Mouse (Mus musculus): ENCODE results near the gene Spns2. TPM values are rescaled to one million over a fixed set of nuclear protein-coding genes. Genes with fewer than 3 reads are reported as not detected.

Spns2 gene
- polyA plus RNA-seq, 1 experiment from 2014 or later, result 4.7 TPM

DNA sequence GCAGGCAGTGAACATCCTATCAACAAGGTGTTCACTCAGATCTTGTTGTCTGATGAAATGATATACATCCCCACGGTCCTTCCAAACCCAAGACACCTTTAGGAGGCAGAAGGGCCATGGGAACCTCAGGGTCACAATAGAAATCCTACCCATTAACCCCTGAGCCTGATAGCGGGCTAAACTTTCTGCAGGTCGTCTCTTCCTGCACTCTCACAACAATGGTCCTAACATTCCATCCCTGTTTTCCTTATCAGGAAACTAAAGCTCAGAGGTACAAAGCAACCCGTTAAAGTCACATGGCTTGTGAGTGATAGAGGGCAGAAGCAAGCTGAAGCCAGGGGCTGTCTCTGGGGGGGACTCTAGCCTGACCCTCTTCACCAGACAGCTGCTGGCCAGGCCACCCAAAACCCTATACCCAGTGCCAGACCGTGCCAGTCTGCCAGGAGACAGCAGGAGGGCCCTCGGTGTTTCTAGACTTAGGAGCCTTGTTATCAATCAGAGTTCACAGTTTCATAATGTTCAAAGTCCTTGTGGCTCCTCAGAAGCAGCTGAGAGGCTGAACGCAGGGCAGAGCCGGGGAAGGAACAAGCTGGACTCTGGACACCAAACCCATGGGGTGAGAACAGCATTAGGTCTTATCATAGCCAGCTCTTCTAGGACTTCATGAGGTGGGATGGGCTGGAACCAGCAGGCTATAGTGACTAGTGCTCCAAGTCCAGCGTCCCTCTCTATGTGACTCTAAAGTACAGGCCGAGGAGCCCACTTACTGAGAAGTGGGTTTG lies 14.5 kb upstream of the Spns2 start:
- ATAC-seq (ENCODE audit: low FRiP score) (no peak), DNase-seq (ENCODE audit: low spot score, missing footprints) (peak; percentile 64)
- H3K9me3 ChIP-seq (ENCODE audit: control insufficient read depth, low read length), result no peaks in the 10 kb centered on the region
- H3K4me3 ChIP-seq (ENCODE audit: low read depth, low read length), result no peak overlapping the region
- no peaks in the 10 kb centered on the region for H3K36me3 ChIP-seq (ENCODE audit: control insufficient read depth, insufficient read depth, low read length)
- H3K4me2 ChIP-seq, result no peak overlapping the region
- no peaks in the 10 kb centered on the region for H3K4me1 ChIP-seq (ENCODE audit: control insufficient read depth, insufficient read depth, low read length)
- 80% methylated on average over 10 of the region's 10 CpGs for WGBS
- H3K9ac ChIP-seq (ENCODE audit: low read length), result no peak overlapping the region
- H3K27ac ChIP-seq (ENCODE audit: low read depth, low read length), result no peak overlapping the region
- H3K27me3 ChIP-seq (ENCODE audit: control insufficient read depth, insufficient read depth, low read length), result no peaks in the 10 kb centered on the region

DNA sequence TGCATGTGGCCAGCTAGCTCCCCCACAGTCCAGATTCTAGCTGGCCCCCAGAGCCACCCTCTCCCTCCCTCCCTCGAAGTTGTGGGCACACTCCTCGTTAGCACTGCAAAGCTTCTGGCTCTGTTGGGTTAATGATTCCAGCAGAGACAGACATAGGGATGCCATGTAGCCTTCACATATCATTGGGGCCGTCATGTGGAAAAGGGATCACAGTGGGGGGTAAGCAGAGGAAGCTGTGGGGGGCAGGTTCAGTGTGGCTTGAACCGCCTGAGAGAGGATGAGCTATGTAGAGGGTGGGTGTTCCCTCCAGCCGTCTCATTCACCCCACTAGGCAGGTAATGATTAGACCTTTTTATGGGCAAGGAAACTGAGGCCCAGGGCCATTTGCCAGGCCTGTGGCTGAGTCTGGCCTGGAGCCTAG lies 13.8 kb upstream of the Spns2 start:
- H3K9me3 ChIP-seq (ENCODE audit: control insufficient read depth, low read length), result no peaks in the 10 kb centered on the region
- DNase-seq (ENCODE audit: low spot score, missing footprints) (peak; percentile 12), ATAC-seq (ENCODE audit: low FRiP score) (no peak)
- H3K9ac ChIP-seq (ENCODE audit: low read length), result no peak overlapping the region
- H3K4me2 ChIP-seq, result no peak overlapping the region
- no peaks in the 10 kb centered on the region for H3K4me1 ChIP-seq (ENCODE audit: control insufficient read depth, insufficient read depth, low read length)
- no peak overlapping the region for H3K4me3 ChIP-seq (ENCODE audit: low read depth, low read length)
- no peaks in the 10 kb centered on the region for H3K36me3 ChIP-seq (ENCODE audit: control insufficient read depth, insufficient read depth, low read length)
- no peaks in the 10 kb centered on the region for H3K27me3 ChIP-seq (ENCODE audit: control insufficient read depth, insufficient read depth, low read length)
- WGBS, result 32% methylated on average over 5 of the region's 5 CpGs
- H3K27ac ChIP-seq (ENCODE audit: low read depth, low read length), result no peak overlapping the region

DNA sequence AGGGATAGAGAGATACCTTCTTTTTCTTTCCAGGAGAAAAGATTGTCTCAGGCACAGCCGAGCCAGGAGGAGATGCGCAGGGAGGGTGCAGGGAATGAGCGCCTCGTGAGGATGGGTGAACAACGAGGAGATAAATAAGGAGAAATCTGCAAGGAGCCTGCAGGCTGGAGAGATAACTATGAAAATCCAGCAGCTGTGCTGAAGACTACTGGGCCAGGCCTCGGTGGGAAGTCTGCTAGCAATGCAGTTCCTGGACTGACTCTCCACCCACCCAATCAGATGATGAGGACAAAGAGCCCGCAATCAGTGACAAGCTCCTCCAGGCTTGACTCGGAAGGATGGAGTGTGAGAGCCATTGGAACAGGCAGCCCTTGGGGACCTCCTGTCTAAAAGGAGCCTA lies 12.5 kb upstream of the Spns2 start:
- WGBS, result 21% methylated on average over 8 of the region's 8 CpGs

DNA sequence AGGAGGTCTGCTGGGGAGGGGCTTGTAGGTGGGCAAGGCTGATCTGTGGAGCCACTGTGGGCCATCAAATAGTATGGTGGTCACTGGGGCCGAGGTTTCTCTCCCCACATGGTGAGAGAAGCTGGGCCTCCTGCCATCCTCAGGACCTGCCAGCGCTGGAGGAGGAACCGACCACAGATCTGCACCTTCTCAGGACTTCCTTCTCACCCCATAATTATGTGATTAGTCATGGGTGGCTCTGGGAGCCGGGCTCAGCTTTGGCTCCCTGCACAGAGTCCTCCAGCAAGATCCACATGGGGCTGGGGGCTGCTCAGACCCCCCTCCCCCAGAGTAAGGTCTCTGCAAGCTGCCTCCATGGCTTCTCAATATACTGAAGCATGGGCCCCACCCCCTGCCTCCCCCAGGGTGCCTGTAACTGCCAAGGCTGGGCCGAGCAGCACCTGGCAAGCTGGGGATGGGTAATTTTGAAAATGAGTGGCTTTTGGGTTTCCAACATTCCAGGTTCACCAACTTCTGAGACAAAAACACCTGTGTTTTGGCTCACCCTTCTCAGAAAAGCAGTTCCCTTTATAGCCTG lies 11.8 kb upstream of the Spns2 start:
- no peak overlapping the region for H3K9ac ChIP-seq (ENCODE audit: low read length)
- H3K36me3 ChIP-seq (ENCODE audit: control insufficient read depth, insufficient read depth, low read length), result no peaks in the 10 kb centered on the region
- no peak overlapping the region for H3K4me3 ChIP-seq (ENCODE audit: low read depth, low read length)
- H3K27ac ChIP-seq (ENCODE audit: low read depth, low read length), result no peak overlapping the region
- no peaks in the 10 kb centered on the region for H3K4me1 ChIP-seq (ENCODE audit: control insufficient read depth, insufficient read depth, low read length)
- 32% methylated on average over 5 of the region's 5 CpGs for WGBS
- H3K27me3 ChIP-seq (ENCODE audit: control insufficient read depth, insufficient read depth, low read length), result no peaks in the 10 kb centered on the region
- H3K4me2 ChIP-seq, result no peak overlapping the region
- H3K9me3 ChIP-seq (ENCODE audit: control insufficient read depth, low read length), result no peaks in the 10 kb centered on the region
- no peak for DNase-seq (ENCODE audit: low spot score, missing footprints)
- ATAC-seq (ENCODE audit: low FRiP score), result no peak

More for the DNA sequence above, 12.5 kb upstream of the Spns2 start:
- Histone ChIP-seq H3K27me3 (ENCODE audit: control insufficient read depth, insufficient read depth, low read length) (no peaks in the 10 kb centered on the region), H3K4me3 (ENCODE audit: low read depth, low read length) (no peak overlapping the region), H3K4me1 (ENCODE audit: control insufficient read depth, insufficient read depth, low read length) (no peaks in the 10 kb centered on the region), H3K4me2 (no peak overlapping the region), H3K36me3 (ENCODE audit: control insufficient read depth, insufficient read depth, low read length) (no peaks in the 10 kb centered on the region), H3K9me3 (ENCODE audit: control insufficient read depth, low read length) (no peaks in the 10 kb centered on the region), H3K27ac (ENCODE audit: low read depth, low read length) (no peak overlapping the region), H3K9ac (ENCODE audit: low read length) (no peak overlapping the region)
- no peak for ATAC-seq (ENCODE audit: low FRiP score)
- peak; percentile 84 for DNase-seq (ENCODE audit: low spot score, missing footprints)

DNA sequence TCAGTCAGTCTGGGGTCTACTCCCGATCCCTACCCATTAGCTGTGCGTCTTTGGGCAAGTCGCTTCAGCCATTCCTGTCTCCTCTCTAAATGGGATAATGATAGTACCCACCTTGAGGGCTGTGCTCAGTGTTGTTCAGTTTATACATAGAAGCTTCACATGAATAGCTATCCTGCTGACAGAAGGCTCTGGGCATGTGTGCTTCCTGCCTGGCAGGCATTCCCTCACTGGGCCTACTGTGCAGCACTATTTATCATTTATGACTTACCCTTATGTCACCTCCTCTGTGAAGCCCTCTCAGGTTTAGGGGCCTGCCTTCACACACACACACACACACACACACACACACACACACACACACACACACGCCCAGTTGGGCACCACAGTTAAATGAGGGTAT lies 10.4 kb upstream of the Spns2 start:
- WGBS, result 91% methylated on average over 4 of the region's 4 CpGs
- ATAC-seq (ENCODE audit: low FRiP score), result no peak
- no peaks in the 10 kb centered on the region for H3K9me3 ChIP-seq (ENCODE audit: control insufficient read depth, low read length)
- H3K27me3 ChIP-seq (ENCODE audit: control insufficient read depth, insufficient read depth, low read length), result no peaks in the 10 kb centered on the region
- no peak for DNase-seq (ENCODE audit: low spot score, missing footprints)
- no peaks in the 10 kb centered on the region for H3K4me1 ChIP-seq (ENCODE audit: control insufficient read depth, insufficient read depth, low read length)
- no peak overlapping the region for H3K4me2 ChIP-seq
- H3K4me3 ChIP-seq (ENCODE audit: low read depth, low read length), result no peak overlapping the region
- no peak overlapping the region for H3K9ac ChIP-seq (ENCODE audit: low read length)
- no peak overlapping the region for H3K27ac ChIP-seq (ENCODE audit: low read depth, low read length)
- no peaks in the 10 kb centered on the region for H3K36me3 ChIP-seq (ENCODE audit: control insufficient read depth, insufficient read depth, low read length)

DNA sequence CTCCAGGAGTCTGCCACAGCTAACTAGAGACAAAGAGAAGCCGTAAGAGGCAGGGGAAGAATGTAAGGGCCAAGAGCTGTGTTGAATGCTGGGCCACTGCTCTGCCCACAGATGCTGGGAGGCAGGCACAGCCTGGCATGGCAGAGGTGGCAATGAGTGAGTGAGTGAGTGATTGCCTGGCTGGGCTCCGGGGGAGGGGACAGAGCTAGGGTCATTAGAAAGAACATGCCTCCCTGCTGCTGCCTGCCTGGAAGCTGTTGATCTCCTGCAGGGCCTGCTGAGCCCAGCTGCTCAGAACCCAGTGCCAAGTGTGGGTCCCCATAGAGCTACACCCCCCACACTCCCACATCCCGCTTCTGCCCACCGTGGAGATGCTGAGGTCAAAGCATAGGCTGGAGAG lies 7.7 kb upstream of the Spns2 start:
- Histone ChIP-seq H3K36me3 (ENCODE audit: control insufficient read depth, insufficient read depth, low read length) (no peaks in the 10 kb centered on the region), H3K9me3 (ENCODE audit: control insufficient read depth, low read length) (no peaks in the 10 kb centered on the region), H3K27me3 (ENCODE audit: control insufficient read depth, insufficient read depth, low read length) (no peaks in the 10 kb centered on the region), H3K4me3 (ENCODE audit: low read depth, low read length) (no peak overlapping the region), H3K4me1 (ENCODE audit: control insufficient read depth, insufficient read depth, low read length) (no peaks in the 10 kb centered on the region), H3K4me2 (no peak overlapping the region), H3K27ac (ENCODE audit: low read depth, low read length) (no peak overlapping the region), H3K9ac (ENCODE audit: low read length) (no peak overlapping the region)
- DNase-seq (ENCODE audit: low spot score, missing footprints) (no peak), ATAC-seq (ENCODE audit: low FRiP score) (no peak)
- WGBS, result 24% methylated on average over 4 of the region's 4 CpGs

DNA sequence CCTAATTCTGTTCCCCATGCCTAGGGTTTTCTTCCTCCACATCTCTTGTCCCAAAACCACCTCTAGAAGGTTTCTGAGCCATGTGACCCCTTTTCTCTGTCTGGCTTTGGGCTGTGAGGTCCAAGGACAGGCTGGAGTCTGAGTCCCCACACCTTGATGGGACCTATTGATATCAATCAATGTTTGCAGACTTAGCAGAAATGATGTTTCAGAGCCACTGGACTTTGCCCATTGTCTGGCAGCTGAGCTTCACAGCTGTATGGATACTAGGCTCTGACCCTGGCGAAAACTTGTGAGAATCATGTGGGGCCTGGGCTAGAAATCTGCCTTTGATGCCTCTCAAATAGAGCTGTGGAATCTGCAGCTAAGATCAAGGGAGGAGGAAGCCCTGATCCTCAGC lies 7.1 kb upstream of the Spns2 start:
- H3K4me3 ChIP-seq (ENCODE audit: low read depth, low read length), result no peak overlapping the region
- no peaks in the 10 kb centered on the region for H3K4me1 ChIP-seq (ENCODE audit: control insufficient read depth, insufficient read depth, low read length)
- no peak overlapping the region for H3K9ac ChIP-seq (ENCODE audit: low read length)
- 50% methylated on average over 1 of the region's 1 CpGs for WGBS
- no peaks in the 10 kb centered on the region for H3K36me3 ChIP-seq (ENCODE audit: control insufficient read depth, insufficient read depth, low read length)
- no peaks in the 10 kb centered on the region; the same call in 1 of the 2 replicates for H3K27me3 ChIP-seq (ENCODE audit: control insufficient read depth, insufficient read depth, low read length)
- H3K4me2 ChIP-seq, result no peak overlapping the region
- no peaks in the 10 kb centered on the region for H3K9me3 ChIP-seq (ENCODE audit: control insufficient read depth, low read length)
- no peak overlapping the region for H3K27ac ChIP-seq (ENCODE audit: low read depth, low read length)
- ATAC-seq (ENCODE audit: low FRiP score), result no peak
- peak; percentile 33 for DNase-seq (ENCODE audit: low spot score, missing footprints)

DNA sequence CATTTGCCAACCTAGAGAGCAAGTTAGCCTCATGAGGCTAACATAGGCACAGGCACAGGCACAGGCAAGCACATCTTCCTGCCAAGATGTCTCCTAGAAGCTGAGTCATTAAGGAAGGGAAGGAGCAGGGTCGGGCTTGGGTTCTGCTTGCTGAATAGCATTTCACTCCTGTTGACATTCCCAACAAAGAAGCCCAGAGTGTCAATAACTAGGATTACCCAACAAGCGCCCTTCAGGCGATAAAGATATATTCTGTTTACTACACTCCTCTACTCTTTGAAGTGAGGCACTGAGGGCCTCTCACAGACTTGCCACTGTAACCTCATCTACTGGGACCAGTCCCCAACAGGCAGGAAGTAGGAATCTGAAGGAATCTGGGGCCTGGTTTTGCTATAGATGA lies 6.4 kb upstream of the Spns2 start:
- Histone ChIP-seq H3K4me1 (ENCODE audit: control insufficient read depth, insufficient read depth, low read length) (no peaks in the 10 kb centered on the region), H3K27me3 (ENCODE audit: control insufficient read depth, insufficient read depth, low read length) (no peaks in the 10 kb centered on the region; the same call in 1 of the 2 replicates), H3K9me3 (ENCODE audit: control insufficient read depth, low read length) (no peaks in the 10 kb centered on the region), H3K4me3 (ENCODE audit: low read depth, low read length) (no peak overlapping the region), H3K36me3 (ENCODE audit: control insufficient read depth, insufficient read depth, low read length) (no peaks in the 10 kb centered on the region), H3K4me2 (no peak overlapping the region), H3K9ac (ENCODE audit: low read length) (no peak overlapping the region), H3K27ac (ENCODE audit: low read depth, low read length) (no peak overlapping the region)
- 58% methylated on average over 3 of the region's 3 CpGs for WGBS
- peak; percentile 14 for DNase-seq (ENCODE audit: low spot score, missing footprints)
- no peak for ATAC-seq (ENCODE audit: low FRiP score)
